Mouse (Mus musculus): ENCODE data around the gene Fancc.

- TF ChIP-seq CTCF (IDR thresholded peaks at IDR 0.05; ENCODE audit: low read depth): no peak
- TF ChIP-seq EP300 (optimal IDR thresholded peaks at IDR 0.05): no peak
Observed at GRCm38 (mm10) chr13:63236159-63236893, 260.8 kb downstream of the Fancc start.

Data from stomach, postnatal 0 days (tissue).